Mouse (Mus musculus) limb, embryonic 14.5 days (tissue): Measurements from ENCODE around the gene Adprh. TPM values are rescaled to one million over a fixed set of nuclear protein-coding genes. Genes with fewer than 3 reads are reported as not detected.

Experiments
- ATAC-seq: fragments of 200-750 bp; cut with Nextera tagmentation; 2 replicates; pipeline ENCODE4 v1.8.0; 2017; ENCODE audit warnings: low read depth, moderate number of reproducible peaks, moderate TSS enrichment; ENCODE audit not compliant: low FRiP score
- DNase-seq: peaks from one replicate; pipeline ENCODE4 v3.0.0-alpha.2; 2015; ENCODE audit warnings: low spot score
- H3K27ac ChIP-seq: fragments of 300-500 bp; sonication (generic); replicated peaks from 2 replicates; pipeline ENCODE4 v1.5.1; 2014; ENCODE audit warnings: low read depth, mild to moderate bottlenecking, low read length, moderate library complexity, mixed read lengths
- H3K27me3 ChIP-seq: fragments of 300-500 bp; sonication (generic); 2 replicates; pipeline ENCODE4 v1.6.1; 2014; ENCODE audit warnings: low read length, mixed read lengths; ENCODE audit not compliant: control insufficient read depth, insufficient read depth
- H3K36me3 ChIP-seq: fragments of 300-500 bp; sonication (generic); 2 replicates; pipeline ENCODE4 v1.6.1; 2014; ENCODE audit warnings: mild to moderate bottlenecking, low read length, moderate library complexity, mixed read lengths; ENCODE audit not compliant: control insufficient read depth, insufficient read depth
- H3K4me1 ChIP-seq: fragments of 300-500 bp; sonication (generic); 2 replicates; pipeline ENCODE4 v1.6.1; 2014; ENCODE audit warnings: antibody characterized with exemption, low read length, mixed read lengths; ENCODE audit not compliant: control insufficient read depth, insufficient read depth
- H3K4me2 ChIP-seq: fragments of 300-500 bp; sonication (generic); replicated peaks from 2 replicates; pipeline ENCODE4 v1.6.1; 2014; ENCODE audit warnings: low read depth, mild to moderate bottlenecking, low read length, moderate library complexity; ENCODE audit not compliant: severe bottlenecking
- H3K4me3 ChIP-seq: fragments of 300-500 bp; sonication (generic); replicated peaks from 2 replicates; pipeline ENCODE4 v1.5.1; 2014; ENCODE audit warnings: low read length
- H3K9ac ChIP-seq: fragments of 300-500 bp; sonication (generic); 2 replicates; pipeline ENCODE4 v1.6.1; 2014; ENCODE audit warnings: mild to moderate bottlenecking, low read depth, low read length, moderate library complexity; ENCODE audit not compliant: severe bottlenecking
- H3K9me3 ChIP-seq: fragments of 300-500 bp; sonication (generic); 2 replicates; pipeline ENCODE4 v1.6.1; 2016; ENCODE audit warnings: low read length; ENCODE audit not compliant: control insufficient read depth
- POLR2A ChIP-seq: fragments of 200-500 bp; IDR thresholded peaks from 2 replicates; pipeline ENCODE4 v1.8.0; 2012; ENCODE audit warnings: inconsistent platforms, mild to moderate bottlenecking, moderate library complexity, borderline replicate concordance; ENCODE audit not compliant: insufficient read depth, insufficient read length; ENCODE audit errors: extremely low read depth
- WGBS: fragments of 180-500 bp; shearing (Covaris S2); extraction: QIAGEN DNeasy Blood & Tissue Kit; methylation state at CpG from one replicate; pipeline ENCODE4 v1.1.7; 2014; 5-methylcytosine and 5-hydroxymethylcytosine counted together
- polyA plus RNA-seq, 2 experiments: library from polyadenylated mRNA; depleted of rRNA in 1 of 2; stranded (reverse) in 1 of 2; unstranded in 1 of 2; fragments of >200 nt; fragmentation: Nextera tagmentation in 1 of 2; extraction: Ambion mirVana in 1 of 2; gene quantifications; 2 replicates each; pipeline versions ENCODE4 v1.2.1 to v1.2.3; 2012 to 2014

Adprh gene
- polyA plus RNA-seq, 2 experiments, result 69.5 to 114 TPM

DNA sequence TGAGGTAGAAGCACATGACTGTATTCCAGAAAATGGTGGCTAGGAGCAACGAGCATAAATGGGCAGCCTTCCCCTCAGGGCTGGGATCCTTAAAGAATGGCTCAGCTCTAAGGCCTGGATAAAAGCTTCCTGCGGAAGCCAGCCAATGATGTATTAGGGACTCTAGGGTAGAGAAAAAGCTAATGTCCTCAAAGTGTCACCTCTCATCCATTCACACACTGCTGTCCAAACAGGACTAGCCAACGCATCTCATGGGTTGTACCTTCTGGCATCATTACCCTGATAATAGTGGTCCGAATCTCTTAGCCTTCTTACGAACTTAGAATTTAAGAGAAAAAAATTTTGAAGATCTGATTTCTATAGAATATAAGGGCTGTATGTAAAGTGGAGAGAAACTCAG, 10.8 kb upstream of the Adprh start:
- H3K4me3 ChIP-seq, result no peak overlapping the region
- no peaks in the 10 kb centered on the region for H3K27me3 ChIP-seq
- 86% methylated on average over 5 of the region's 5 CpGs for WGBS
- H3K4me2 ChIP-seq, result no peak overlapping the region
- ATAC-seq (no peak), DNase-seq (no peak)
- no peak overlapping the region for H3K27ac ChIP-seq
- no peaks in the 10 kb centered on the region for H3K4me1 ChIP-seq
- H3K9ac ChIP-seq, result no peak overlapping the region
- TF ChIP-seq POLR2A, result no peak
- no peaks in the 10 kb centered on the region for H3K9me3 ChIP-seq
- no peaks in the 10 kb centered on the region for H3K36me3 ChIP-seq

DNA sequence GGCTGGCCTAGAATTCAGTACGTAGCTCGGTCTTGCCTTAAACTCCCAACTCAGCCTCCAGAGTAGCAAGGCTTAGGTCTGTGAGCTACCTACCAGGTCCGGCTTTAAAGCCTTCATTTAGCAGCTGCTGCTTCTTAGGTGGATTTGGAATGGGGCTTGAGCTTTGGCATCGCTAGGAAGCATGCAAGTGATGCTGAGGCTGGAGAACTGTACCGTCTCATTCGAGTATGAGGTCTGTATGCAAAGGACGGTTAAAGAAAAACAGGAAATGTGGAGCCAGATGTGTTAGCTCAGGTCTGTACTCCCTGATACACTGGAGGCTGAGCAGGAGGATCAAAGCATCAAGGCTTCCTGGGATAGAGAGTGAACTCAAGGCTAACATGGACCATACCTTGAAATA, 9.7 kb upstream of the Adprh start:
- H3K4me2 ChIP-seq, result no peak overlapping the region
- no peak overlapping the region for H3K27ac ChIP-seq
- no peaks in the 10 kb centered on the region for H3K9me3 ChIP-seq
- H3K4me3 ChIP-seq, result no peak overlapping the region
- H3K4me1 ChIP-seq, result no peaks in the 10 kb centered on the region
- H3K36me3 ChIP-seq, result no peaks in the 10 kb centered on the region
- TF ChIP-seq POLR2A, result no peak
- H3K27me3 ChIP-seq, result no peaks in the 10 kb centered on the region
- no peak overlapping the region for H3K9ac ChIP-seq
- DNase-seq (no peak), ATAC-seq (no peak)
- WGBS, result 77% methylated on average over 7 of the region's 7 CpGs

DNA sequence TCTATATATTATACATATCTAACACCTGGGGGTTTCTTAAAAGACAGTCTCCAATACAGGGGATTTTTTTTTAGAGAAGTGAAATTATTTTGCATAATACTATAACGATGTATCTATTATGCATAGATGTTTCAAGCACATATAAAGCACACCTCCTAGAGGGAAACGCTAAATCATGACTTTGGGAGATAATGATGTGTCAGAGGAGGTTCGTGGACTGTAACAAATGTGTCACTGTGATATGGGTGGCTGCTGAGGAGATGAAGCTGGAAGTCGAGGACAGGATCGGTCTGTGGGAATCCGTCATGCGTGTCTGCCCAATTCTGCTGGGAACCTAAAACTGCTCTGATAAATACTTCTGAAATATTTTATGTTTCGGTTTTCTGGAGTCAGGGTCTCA, 9.2 kb upstream of the Adprh start:
- no peak for TF ChIP-seq POLR2A
- Histone ChIP-seq H3K9me3 (no peaks in the 10 kb centered on the region), H3K4me2 (no peak overlapping the region), H3K9ac (no peak overlapping the region), H3K27me3 (no peaks in the 10 kb centered on the region), H3K4me3 (no peak overlapping the region), H3K36me3 (no peaks in the 10 kb centered on the region), H3K27ac (no peak overlapping the region), H3K4me1 (no peaks in the 10 kb centered on the region)
- ATAC-seq (no peak), DNase-seq (no peak)
- WGBS, result 84% methylated on average over 8 of the region's 8 CpGs

DNA sequence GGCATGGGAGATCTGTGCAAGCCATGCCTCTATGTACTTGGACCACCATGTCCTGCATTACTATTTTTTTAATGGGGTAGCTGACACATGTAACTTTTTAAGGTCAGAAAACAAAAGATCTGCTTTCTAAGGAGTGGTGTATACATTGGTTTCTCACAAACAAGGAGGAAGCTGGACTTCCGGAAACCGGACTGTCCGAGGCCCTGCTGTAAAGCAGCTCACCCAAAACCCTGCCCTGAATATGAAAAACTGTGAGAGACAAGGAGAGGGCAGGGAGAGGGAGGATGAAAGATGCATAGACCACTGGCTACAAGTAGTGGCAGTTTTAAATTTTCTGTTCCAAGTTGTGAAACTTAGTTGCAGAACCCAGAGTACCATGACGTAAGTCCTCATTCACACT, 7.5 kb upstream of the Adprh start:
- Histone ChIP-seq H3K9me3 (no peaks in the 10 kb centered on the region), H3K4me2 (no peak overlapping the region), H3K27ac (no peak overlapping the region), H3K9ac (no peak overlapping the region), H3K4me1 (no peaks in the 10 kb centered on the region), H3K4me3 (no peak overlapping the region), H3K27me3 (no peaks in the 10 kb centered on the region), H3K36me3 (no peaks in the 10 kb centered on the region)
- ATAC-seq, result no peak
- 94% methylated on average over 4 of the region's 4 CpGs for WGBS
- no peak for DNase-seq
- TF ChIP-seq POLR2A, result no peak

DNA sequence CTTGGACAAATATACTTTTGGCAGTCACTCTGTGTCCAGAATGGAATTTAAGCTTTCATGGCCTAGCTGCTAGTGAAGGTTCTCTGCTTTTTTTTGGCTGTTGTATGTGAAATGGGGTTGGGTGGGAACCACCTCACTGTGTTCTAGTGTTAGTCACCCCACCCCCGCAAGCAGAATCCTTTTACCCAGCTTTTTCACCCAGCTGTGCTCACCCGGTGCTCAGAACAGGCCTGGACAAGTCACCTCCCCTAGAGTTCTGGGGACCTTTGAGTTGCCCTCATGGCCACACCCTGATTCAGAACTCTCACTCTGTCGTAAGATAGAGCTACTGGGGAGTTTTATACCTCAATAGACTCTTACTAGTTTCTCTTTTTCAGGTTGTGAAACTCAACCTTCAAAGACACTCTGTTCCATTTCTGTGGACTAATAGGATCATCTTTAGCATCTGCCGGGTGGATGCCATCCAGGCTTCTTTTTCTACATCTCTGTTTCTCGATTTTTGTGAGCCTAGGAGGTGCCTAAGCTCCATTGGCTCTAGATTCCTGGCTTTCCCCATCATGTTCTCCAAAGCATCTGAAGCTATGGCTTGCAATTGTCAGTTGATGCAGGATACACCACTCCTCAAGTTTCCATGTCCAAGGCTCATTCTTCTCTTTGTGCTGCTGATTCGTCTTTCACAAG, 6.2 kb upstream of the Adprh start:
- no peaks in the 10 kb centered on the region for H3K27me3 ChIP-seq
- H3K27ac ChIP-seq, result no peak overlapping the region
- 58% methylated on average over 6 of the region's 6 CpGs for WGBS
- H3K4me2 ChIP-seq, result no peak overlapping the region
- no peak overlapping the region for H3K9ac ChIP-seq
- no peaks in the 10 kb centered on the region for H3K9me3 ChIP-seq
- no peak overlapping the region for H3K4me3 ChIP-seq
- DNase-seq, result no peak
- H3K36me3 ChIP-seq, result no peaks in the 10 kb centered on the region
- ATAC-seq, result no peak
- H3K4me1 ChIP-seq, result no peaks in the 10 kb centered on the region
- TF ChIP-seq POLR2A, result no peak
